Mouse (Mus musculus) CH12.LX (cell line): ENCODE results near the gene Wbp2. TPM values are rescaled to one million over a fixed set of nuclear protein-coding genes. Genes with fewer than 3 reads are reported as not detected.

ENCODE experiments used
- DNase-seq: peaks from one replicate; pipeline ENCODE4 v3.0.0-alpha.2; 2013; ENCODE audit errors: extremely low read depth
- H3K27ac ChIP-seq: 2 replicates; pipeline ENCODE4 v1.5.1; 2012; ENCODE audit warnings: low read depth, mild to moderate bottlenecking, control low read depth, moderate library complexity; ENCODE audit not compliant: insufficient read depth
- H3K27me3 ChIP-seq: replicated peaks from 2 replicates; pipeline ENCODE3; 2012; ENCODE audit warnings: inconsistent platforms
- H3K36me3 ChIP-seq, 2 experiments: replicated peaks in 1 of 2; 2 replicates each; pipeline versions ENCODE3 to v1.6.1; 2012; ENCODE audit warnings: inconsistent platforms in 1 of 2, low read length in 1 of 2, mild to moderate bottlenecking in 1 of 2, mixed read lengths in 1 of 2, moderate library complexity in 1 of 2; ENCODE audit not compliant: control insufficient read depth in 1 of 2, insufficient read depth in 1 of 2
- H3K4me1 ChIP-seq, 2 experiments: 2 replicates each; pipeline ENCODE4 v1.6.1; 2012; ENCODE audit warnings: inconsistent platforms in 1 of 2, moderate library complexity in 1 of 2; ENCODE audit not compliant: insufficient read depth in 2 of 2, control insufficient read depth in 1 of 2
- H3K4me2 ChIP-seq: 2 replicates; pipeline ENCODE4 v1.6.1; 2012; ENCODE audit warnings: low read depth, mild to moderate bottlenecking, control low read depth; ENCODE audit not compliant: poor library complexity, insufficient read depth, severe bottlenecking
- H3K4me3 ChIP-seq, 3 experiments: fragments of 150-350 bp in 1 of 3; sonication (generic) in 1 of 3; replicated peaks in 1 of 3; 2 replicates each; pipeline versions ENCODE3 to v1.5.1; 2011 to 2012; ENCODE audit warnings: low read depth in 2 of 3, low read length in 2 of 3, mild to moderate bottlenecking in 2 of 3, moderate library complexity in 2 of 3, control low read depth in 1 of 3, improper control_type of control experiment in 1 of 3, inconsistent platforms in 1 of 3, mixed read lengths in 1 of 3; ENCODE audit not compliant: poor library complexity in 1 of 3
- H3K79me2 ChIP-seq: replicated peaks from 2 replicates; pipeline ENCODE4 v1.6.1; 2012; ENCODE audit warnings: mild to moderate bottlenecking, moderate library complexity; ENCODE audit not compliant: control insufficient read depth, poor library complexity, insufficient read depth, severe bottlenecking; ENCODE audit errors: extremely low read depth
- H3K9ac ChIP-seq: 2 replicates; pipeline ENCODE4 v1.6.1; 2012; ENCODE audit warnings: low read depth, mild to moderate bottlenecking, control low read depth, moderate library complexity; ENCODE audit not compliant: insufficient read depth
- H3K9me3 ChIP-seq: replicated peaks from 2 replicates; pipeline ENCODE3; 2012; ENCODE audit warnings: low read length, inconsistent platforms, mixed read lengths
- BHLHE40 ChIP-seq: IDR thresholded peaks from 2 replicates; pipeline ENCODE4 v1.6.1; 2011; ENCODE audit warnings: mild to moderate bottlenecking, low read depth, low read length, improper control_type of control experiment
- CHD1 ChIP-seq: IDR thresholded peaks from 2 replicates; pipeline ENCODE4 v1.6.1; 2012; ENCODE audit warnings: low read depth, low read length, improper control_type of control experiment, inconsistent platforms
- CHD2 ChIP-seq: IDR thresholded peaks from 2 replicates; pipeline ENCODE4 v1.6.1; 2011; ENCODE audit warnings: low read length, improper control_type of control experiment
- CTCF ChIP-seq, 2 experiments: IDR thresholded peaks in 1 of 2; conservative IDR thresholded peaks in 1 of 2; 2 replicates each; pipeline ENCODE4 v1.5.1; 2011 to 2012; ENCODE audit warnings: low read depth in 2 of 2, low read length in 2 of 2, improper control_type of control experiment in 1 of 2, inconsistent platforms in 1 of 2, mild to moderate bottlenecking in 1 of 2, moderate library complexity in 1 of 2
- ELF1 ChIP-seq: IDR thresholded peaks from 2 replicates; pipeline ENCODE4 v1.6.1; 2014; ENCODE audit warnings: low read depth, mild to moderate bottlenecking, inconsistent platforms, low read length, improper control_type of control experiment
- GABPA ChIP-seq: IDR thresholded peaks from 2 replicates; pipeline ENCODE4 v1.6.1; 2012; ENCODE audit warnings: low read depth, low read length, improper control_type of control experiment, inconsistent platforms; ENCODE audit not compliant: insufficient replicate concordance
- HCFC1 ChIP-seq: IDR thresholded peaks from 2 replicates; pipeline ENCODE4 v1.6.1; 2012; ENCODE audit warnings: low read depth, mild to moderate bottlenecking, inconsistent platforms, low read length, improper control_type of control experiment
- IRF4 ChIP-seq: IDR thresholded peaks from 2 replicates; pipeline ENCODE4 v1.6.1; 2014; ENCODE audit warnings: low read depth, mild to moderate bottlenecking, inconsistent platforms, low read length, improper control_type of control experiment
- JUND ChIP-seq: conservative IDR thresholded peaks from 2 replicates; pipeline ENCODE4 v1.6.1; 2011; ENCODE audit warnings: low read depth, low read length, improper control_type of control experiment
- KAT2A ChIP-seq: IDR thresholded peaks from 2 replicates; pipeline ENCODE4 v1.6.1; 2012; ENCODE audit warnings: low read length, improper control_type of control experiment, inconsistent platforms; ENCODE audit not compliant: insufficient replicate concordance
- MAZ ChIP-seq: IDR thresholded peaks from 2 replicates; pipeline ENCODE4 v1.6.1; 2012; ENCODE audit warnings: low read depth, mild to moderate bottlenecking, inconsistent platforms, low read length, improper control_type of control experiment, moderate library complexity
- MXI1 ChIP-seq: IDR thresholded peaks from 2 replicates; pipeline ENCODE4 v1.6.1; 2011; ENCODE audit warnings: mild to moderate bottlenecking, low read depth, low read length, improper control_type of control experiment
- MYC ChIP-seq: IDR thresholded peaks from 2 replicates; pipeline ENCODE4 v1.6.1; 2011; ENCODE audit warnings: low read depth, mild to moderate bottlenecking, improper control_type of control experiment, low read length
- NELFE ChIP-seq: IDR thresholded peaks from 2 replicates; pipeline ENCODE4 v1.6.1; 2011; ENCODE audit warnings: low read depth, low read length, improper control_type of control experiment
- NRF1 ChIP-seq: IDR thresholded peaks from 2 replicates; pipeline ENCODE4 v1.6.1; 2014; ENCODE audit warnings: low read depth, mild to moderate bottlenecking, inconsistent platforms, low read length, improper control_type of control experiment, moderate library complexity
- POLR2A ChIP-seq: IDR thresholded peaks from 2 replicates; pipeline ENCODE4 v1.6.1; 2011; ENCODE audit warnings: low read depth, mild to moderate bottlenecking, improper control_type of control experiment, low read length
- POLR2AphosphoS2 ChIP-seq: IDR thresholded peaks from 2 replicates; pipeline ENCODE4 v1.6.1; 2011; ENCODE audit warnings: low read depth, low read length, improper control_type of control experiment
- SIN3A ChIP-seq: IDR thresholded peaks from 2 replicates; pipeline ENCODE4 v1.6.1; 2012; ENCODE audit warnings: low read length, improper control_type of control experiment, inconsistent platforms
- TBP ChIP-seq: conservative IDR thresholded peaks from 2 replicates; pipeline ENCODE4 v1.6.1; 2011; ENCODE audit warnings: low read depth, low read length, improper control_type of control experiment
- TCF12 ChIP-seq: IDR thresholded peaks from 2 replicates; pipeline ENCODE4 v1.6.1; 2014; ENCODE audit warnings: low read depth, mild to moderate bottlenecking, inconsistent platforms, low read length, improper control_type of control experiment
- UBTF ChIP-seq: IDR thresholded peaks from 2 replicates; pipeline ENCODE4 v1.6.1; 2012; ENCODE audit warnings: low read depth, mild to moderate bottlenecking, inconsistent platforms, low read length, improper control_type of control experiment, moderate library complexity
- ZC3H11A ChIP-seq: IDR thresholded peaks from 2 replicates; pipeline ENCODE4 v1.6.1; 2012; ENCODE audit warnings: low read depth, mild to moderate bottlenecking, inconsistent platforms, low read length, improper control_type of control experiment
- ZKSCAN1 ChIP-seq: IDR thresholded peaks from 2 replicates; pipeline ENCODE4 v1.6.1; 2012; ENCODE audit warnings: low read depth, inconsistent platforms, low read length, improper control_type of control experiment, borderline replicate concordance
- ZMIZ1 ChIP-seq: IDR thresholded peaks from 2 replicates; pipeline ENCODE4 v1.6.1; 2012; ENCODE audit warnings: low read depth, mild to moderate bottlenecking, inconsistent platforms, low read length, improper control_type of control experiment
- dilution Hi-C: fragments of 300-500 bp; cut with MboI; formaldehyde crosslinking; loops from 2 replicates; pipeline ENCODE4 v1.14.3; 2020; ENCODE audit warnings: low sequenced_read_pairs; ENCODE audit not compliant: extremely low pct_unique_long_range_greater_than_20kb, extremely low pct_ligation_motif_present
- in situ Hi-C: fragments of 300-500 bp; cut with MboI; formaldehyde crosslinking; loops from 3 replicates; pipeline ENCODE4 v1.14.3; 2019; ENCODE audit warnings: low sequenced_read_pairs, low pct_ligation_motif_present, low pct_unique_long_range_greater_than_20kb, mixed read lengths
- polyA plus RNA-seq: library from polyadenylated mRNA; unstranded; fragments of >175 nt; gene quantifications from 2 replicates; pipeline ENCODE4 v1.2.1, GENCODE M21; 2012; ENCODE audit warnings: low read depth; ENCODE audit not compliant: insufficient read length
- total RNA-seq, 2 experiments: library from RNA; depleted of rRNA; stranded (reverse); fragments of 300-350 nt in 1 of 2; fragments of >200 nt in 1 of 2; gene quantifications; 2 replicates each; pipeline ENCODE4 v1.2.3; 2012 to 2014

Gene Wbp2
- total and polyA plus RNA-seq, 3 experiments, result 15.2 to 97.1 (median 30.7) TPM

GRCm38 (mm10) chr11:116030898-116031845 is 55.6 kb downstream of the Wbp2 start (continued):
- TF ChIP-seq UBTF, result peak; percentile 68

GRCm38 (mm10) chr11:116030088-116030897 is 56.5 kb downstream of the Wbp2 start, which contains the start of gene Unk:
TSS of gene Unk (plus strand) at chr11:116030322.
- H3K4me2 ChIP-seq, result peak within 1 kb of the TSS; percentile 73
- no peaks in the 10 kb centered on the region for H3K9me3 ChIP-seq
- H3K4me3 ChIP-seq, result peak within 1 kb of the TSS; percentile 67 to 100 (median 74)
- DNase-seq, result peak; percentile 100
- dilution Hi-C loops, result no loop called here
- peaks cover 5 to 38% of the 10 kb centered on the region in 2 experiments; a peak in 3 of 4 replicates for H3K4me1 ChIP-seq
- H3K27ac ChIP-seq, result peak within 1 kb of the TSS; percentile 88
- H3K79me2 ChIP-seq, result peaks cover 47% of the 10 kb centered on the region
- H3K27me3 ChIP-seq, result peaks cover 18% of the 10 kb centered on the region
- peaks cover 4 to 23% of the 10 kb centered on the region in 2 experiments for H3K36me3 ChIP-seq
- in situ Hi-C loops, result loop anchor here (5.0 kb wide), 1 partner anchor 37 kb away; no protein-coding TSS in a partner anchor
- TF ChIP-seq TBP, result peak; percentile 72; the same call in 1 of the 2 replicates
- peak; percentile 98; the same call in 1 of the 2 replicates for TF ChIP-seq GABPA
- peak; percentile 90 for TF ChIP-seq BHLHE40
- TF ChIP-seq CTCF (conservative IDR thresholded peaks at IDR 0.05 in 1 of 2, IDR thresholded peaks at IDR 0.05 in 1 of 2; ENCODE audit: low read depth in 2 of 2, low read length in 2 of 2), result no peak
- TF ChIP-seq SIN3A, result peak; percentile 82; the same call in 1 of the 2 replicates
- TF ChIP-seq POLR2A, result peak; percentile 83
- peak; percentile 70 for TF ChIP-seq NELFE
- peak; percentile 56 for TF ChIP-seq MXI1
- no peak for TF ChIP-seq JUND
- TF ChIP-seq ZKSCAN1, result no peak
- peak; percentile 96 for TF ChIP-seq HCFC1
- peak; percentile 68 for TF ChIP-seq IRF4
- no peak for TF ChIP-seq ZC3H11A
- TF ChIP-seq TCF12, result peak; percentile 60
- TF ChIP-seq POLR2AphosphoS2, result peak; percentile 85; the same call in 1 of the 2 replicates
- TF ChIP-seq ELF1, result peak; percentile 92
- TF ChIP-seq CHD2, result peak; percentile 97
- 0 out of 2 replicates have a peak, but pooled peaks have one; percentile 4 for TF ChIP-seq ZMIZ1
- peak; percentile 100 for TF ChIP-seq KAT2A
- peak; percentile 94 for TF ChIP-seq MYC
- peak; percentile 89 for TF ChIP-seq MAZ
- peak; percentile 96 for TF ChIP-seq NRF1
- TF ChIP-seq CHD1, result no peak
- TF ChIP-seq, all 38 proteins: peak for 18
- H3K9ac ChIP-seq, result peak within 1 kb of the TSS; percentile 94
